Mouse (Mus musculus): ENCODE results near the gene Ppm1b. TPM values are rescaled to one million over a fixed set of nuclear protein-coding genes. Genes with fewer than 3 reads are reported as not detected.
A peak's percentile ranks its signal among the peaks of the same experiment; 100 is the strongest.

Ppm1b gene
- polyA plus RNA-seq, 1 experiment from 2014 or later: 73.7 TPM

DNA sequence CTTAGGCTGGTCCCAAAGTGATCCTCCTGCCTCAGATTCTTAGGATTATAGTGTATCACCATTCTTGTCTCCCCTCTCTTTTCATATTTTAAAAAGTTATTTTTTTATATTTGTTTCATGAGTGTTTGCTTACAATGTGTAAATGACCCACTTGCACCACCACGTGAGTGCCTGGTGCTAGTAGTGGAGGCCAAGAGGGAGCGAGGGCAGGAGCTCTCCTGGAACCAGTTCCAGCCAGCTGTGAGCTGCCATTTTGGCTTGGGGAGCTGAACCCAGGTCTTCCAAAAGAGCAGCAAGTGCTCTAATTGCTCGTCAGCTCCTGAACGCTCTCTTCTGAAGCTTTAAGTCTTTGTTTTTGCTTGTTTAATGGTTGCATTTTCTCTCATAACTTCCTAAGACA, 3.6 kb downstream of the Ppm1b start:
- Histone ChIP-seq H3K36me3 (ENCODE audit: control insufficient read depth, insufficient read depth, low read length) (no peaks in the 10 kb centered on the region), H3K27ac (replicated peaks; ENCODE audit: low read depth, low read length) (no peak overlapping the region), H3K27me3 (replicated peaks; ENCODE audit: control insufficient read depth, insufficient read depth, low read length) (no peaks in the 10 kb centered on the region), H3K4me1 (ENCODE audit: control insufficient read depth, insufficient read depth, low read length) (peaks cover 15% of the 10 kb centered on the region), H3K9ac (ENCODE audit: low read depth, low read length) (no peak overlapping the region), H3K4me3 (ENCODE audit: low read depth, low read length) (no peak overlapping the region), H3K9me3 (ENCODE audit: control insufficient read depth, low read length) (no peaks in the 10 kb centered on the region), H3K4me2 (ENCODE audit: low read depth, low read length) (peak overlapping the region; percentile 68)
- ATAC-seq (ENCODE audit: low read depth) (no peak), DNase-seq (ENCODE audit: low spot score) (no peak)
- WGBS: 67% methylated on average over 4 of the region's 4 CpGs

GRCm38 (mm10) chr17:84962046-84962445, 5.5 kb downstream of the Ppm1b start:
- Histone ChIP-seq H3K36me3 (ENCODE audit: control insufficient read depth, insufficient read depth, low read length) (no peaks in the 10 kb centered on the region), H3K27ac (replicated peaks; ENCODE audit: low read depth, low read length) (no peak overlapping the region), H3K4me2 (ENCODE audit: low read depth, low read length) (no peak overlapping the region), H3K27me3 (replicated peaks; ENCODE audit: control insufficient read depth, insufficient read depth, low read length) (no peaks in the 10 kb centered on the region), H3K9me3 (ENCODE audit: control insufficient read depth, low read length) (0 out of 2 replicates have a peak, but pooled peaks cover 3% of the 10 kb centered on the region), H3K4me3 (ENCODE audit: low read depth, low read length) (no peak overlapping the region), H3K9ac (ENCODE audit: low read depth, low read length) (no peak overlapping the region), H3K4me1 (ENCODE audit: control insufficient read depth, insufficient read depth, low read length) (peaks cover 15% of the 10 kb centered on the region)
- DNase-seq (ENCODE audit: low spot score) (no peak), ATAC-seq (ENCODE audit: low read depth) (no peak)
- 86% methylated on average over 4 of the region's 4 CpGs for WGBS

- Histone ChIP-seq H3K36me3 (ENCODE audit: control insufficient read depth, insufficient read depth, low read length) (no peaks in the 10 kb centered on the region), H3K4me1 (ENCODE audit: control insufficient read depth, insufficient read depth, low read length) (peaks cover 15% of the 10 kb centered on the region), H3K4me2 (ENCODE audit: low read depth, low read length) (no peak overlapping the region), H3K4me3 (ENCODE audit: low read depth, low read length) (no peak overlapping the region), H3K9me3 (ENCODE audit: control insufficient read depth, low read length) (0 out of 2 replicates have a peak, but pooled peaks cover 3% of the 10 kb centered on the region), H3K27ac (replicated peaks; ENCODE audit: low read depth, low read length) (no peak overlapping the region), H3K9ac (ENCODE audit: low read depth, low read length) (no peak overlapping the region), H3K27me3 (replicated peaks; ENCODE audit: control insufficient read depth, insufficient read depth, low read length) (no peaks in the 10 kb centered on the region)
- 83% methylated on average over 6 of the region's 6 CpGs for WGBS
- DNase-seq (ENCODE audit: low spot score): no peak
- ATAC-seq (ENCODE audit: low read depth): no peak
Measured at GRCm38 (mm10) chr17:84963651-84964050, 7.1 kb downstream of the Ppm1b start.

- H3K4me3 ChIP-seq (ENCODE audit: low read depth, low read length): no peak overlapping the region
Measured at GRCm38 (mm10) chr17:84966231-84966630, 9.7 kb downstream of the Ppm1b start.

DNA sequence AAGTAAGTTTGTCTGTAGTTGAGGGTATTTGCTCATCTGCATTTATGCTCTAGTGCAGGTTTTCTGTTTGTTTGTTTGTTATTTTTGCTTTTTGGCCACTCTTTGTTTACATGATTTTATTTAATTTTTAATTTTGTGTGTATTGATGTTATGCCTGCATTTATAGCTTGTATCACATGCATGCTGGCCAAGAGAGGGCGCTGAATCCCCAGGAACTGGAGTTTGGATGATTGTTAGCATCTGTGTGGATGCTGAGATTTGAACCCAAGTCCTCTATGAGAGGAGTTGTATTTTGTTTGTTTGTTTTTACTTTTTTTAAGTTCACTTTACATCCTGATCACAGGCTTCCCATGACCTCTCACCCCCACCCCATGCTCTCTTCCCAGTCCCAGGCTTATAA, 10.5 kb downstream of the Ppm1b start:
- Histone ChIP-seq H3K27me3 (replicated peaks; ENCODE audit: control insufficient read depth, insufficient read depth, low read length) (no peaks in the 10 kb centered on the region), H3K4me2 (ENCODE audit: low read depth, low read length) (no peak overlapping the region), H3K4me1 (ENCODE audit: control insufficient read depth, insufficient read depth, low read length) (no peaks in the 10 kb centered on the region), H3K36me3 (ENCODE audit: control insufficient read depth, insufficient read depth, low read length) (no peaks in the 10 kb centered on the region), H3K27ac (replicated peaks; ENCODE audit: low read depth, low read length) (no peak overlapping the region), H3K9ac (ENCODE audit: low read depth, low read length) (no peak overlapping the region), H3K4me3 (ENCODE audit: low read depth, low read length) (no peak overlapping the region), H3K9me3 (ENCODE audit: control insufficient read depth, low read length) (0 out of 2 replicates have a peak, but pooled peaks cover 3% of the 10 kb centered on the region)
- no peak for ATAC-seq (ENCODE audit: low read depth)
- WGBS: 63% methylated on average over 1 of the region's 1 CpGs
- DNase-seq (ENCODE audit: low spot score): no peak

More at GRCm38 (mm10) chr17:84966231-84966630, 9.7 kb downstream of the Ppm1b start:
- Histone ChIP-seq H3K9me3 (ENCODE audit: control insufficient read depth, low read length) (0 out of 2 replicates have a peak, but pooled peaks cover 3% of the 10 kb centered on the region), H3K27ac (replicated peaks; ENCODE audit: low read depth, low read length) (no peak overlapping the region), H3K36me3 (ENCODE audit: control insufficient read depth, insufficient read depth, low read length) (no peaks in the 10 kb centered on the region), H3K9ac (ENCODE audit: low read depth, low read length) (no peak overlapping the region), H3K4me2 (ENCODE audit: low read depth, low read length) (no peak overlapping the region), H3K4me1 (ENCODE audit: control insufficient read depth, insufficient read depth, low read length) (no peaks in the 10 kb centered on the region), H3K27me3 (replicated peaks; ENCODE audit: control insufficient read depth, insufficient read depth, low read length) (no peaks in the 10 kb centered on the region)
- 92% methylated on average over 1 of the region's 1 CpGs for WGBS
- ATAC-seq (ENCODE audit: low read depth): no peak
- DNase-seq (ENCODE audit: low spot score): no peak

DNA sequence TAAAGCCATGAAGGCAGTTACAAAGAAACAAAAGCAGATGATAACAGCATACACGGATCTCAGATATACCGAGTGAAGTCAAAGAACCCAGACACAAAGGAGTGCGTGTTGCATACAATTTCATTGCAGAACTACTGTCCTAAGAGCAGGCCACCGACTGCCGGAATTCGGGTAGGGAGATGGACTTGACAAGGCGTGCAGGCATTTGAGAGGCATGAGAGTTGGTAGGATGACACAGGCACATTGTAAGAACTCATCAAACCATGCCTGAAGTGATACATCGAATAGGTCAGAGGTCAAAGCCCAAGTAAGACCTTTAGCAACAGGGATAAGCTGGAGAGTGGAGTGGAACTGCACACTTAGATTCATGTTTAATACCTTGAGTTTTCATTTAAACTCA, 13.4 kb downstream of the Ppm1b start:
- Histone ChIP-seq H3K4me2 (ENCODE audit: low read depth, low read length) (no peak overlapping the region), H3K4me1 (ENCODE audit: control insufficient read depth, insufficient read depth, low read length) (no peaks in the 10 kb centered on the region), H3K9me3 (ENCODE audit: control insufficient read depth, low read length) (0 out of 2 replicates have a peak, but pooled peaks cover 3% of the 10 kb centered on the region), H3K36me3 (ENCODE audit: control insufficient read depth, insufficient read depth, low read length) (no peaks in the 10 kb centered on the region), H3K27ac (replicated peaks; ENCODE audit: low read depth, low read length) (no peak overlapping the region), H3K27me3 (replicated peaks; ENCODE audit: control insufficient read depth, insufficient read depth, low read length) (no peaks in the 10 kb centered on the region), H3K9ac (ENCODE audit: low read depth, low read length) (no peak overlapping the region), H3K4me3 (ENCODE audit: low read depth, low read length) (no peak overlapping the region)
- no peak for ATAC-seq (ENCODE audit: low read depth)
- DNase-seq (ENCODE audit: low spot score): no peak
- 77% methylated on average over 8 of the region's 8 CpGs for WGBS

DNA sequence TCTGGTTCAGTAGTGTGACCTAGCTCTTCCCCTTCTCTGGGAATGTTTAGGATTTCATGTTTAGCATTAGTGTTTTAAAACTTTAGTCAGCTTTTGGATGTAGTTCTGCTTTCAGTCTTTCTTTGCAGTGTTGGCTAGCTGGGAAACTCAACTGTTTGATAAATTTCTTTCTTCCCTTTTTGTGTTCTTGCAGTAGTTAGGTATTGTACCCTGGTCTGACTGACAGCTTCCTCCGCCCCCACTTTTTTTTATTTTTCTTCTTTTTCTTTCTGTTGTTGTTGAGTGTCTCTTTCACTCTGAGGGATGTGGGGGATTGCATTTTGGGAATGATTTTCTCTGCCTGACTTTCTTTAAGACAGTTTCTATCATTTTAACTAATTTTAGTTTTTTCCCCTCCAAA, 25.2 kb downstream of the Ppm1b start:
- DNase-seq (ENCODE audit: low spot score) (no peak), ATAC-seq (ENCODE audit: low read depth) (no peak)
- H3K9ac ChIP-seq (ENCODE audit: low read depth, low read length): no peak overlapping the region
- no peak overlapping the region for H3K4me2 ChIP-seq (ENCODE audit: low read depth, low read length)
- no peak overlapping the region for H3K4me3 ChIP-seq (ENCODE audit: low read depth, low read length)
- H3K36me3 ChIP-seq (ENCODE audit: control insufficient read depth, insufficient read depth, low read length): 0 out of 2 replicates have a peak, but pooled peaks cover 4% of the 10 kb centered on the region
- H3K4me1 ChIP-seq (ENCODE audit: control insufficient read depth, insufficient read depth, low read length): peaks cover 11% of the 10 kb centered on the region
- H3K27ac ChIP-seq (replicated peaks; ENCODE audit: low read depth, low read length): no peak overlapping the region
- WGBS: 94% methylated on average over 1 of the region's 1 CpGs
- no peaks in the 10 kb centered on the region for H3K27me3 ChIP-seq (replicated peaks; ENCODE audit: control insufficient read depth, insufficient read depth, low read length)
- H3K9me3 ChIP-seq (ENCODE audit: control insufficient read depth, low read length): peaks cover 7% of the 10 kb centered on the region

DNA sequence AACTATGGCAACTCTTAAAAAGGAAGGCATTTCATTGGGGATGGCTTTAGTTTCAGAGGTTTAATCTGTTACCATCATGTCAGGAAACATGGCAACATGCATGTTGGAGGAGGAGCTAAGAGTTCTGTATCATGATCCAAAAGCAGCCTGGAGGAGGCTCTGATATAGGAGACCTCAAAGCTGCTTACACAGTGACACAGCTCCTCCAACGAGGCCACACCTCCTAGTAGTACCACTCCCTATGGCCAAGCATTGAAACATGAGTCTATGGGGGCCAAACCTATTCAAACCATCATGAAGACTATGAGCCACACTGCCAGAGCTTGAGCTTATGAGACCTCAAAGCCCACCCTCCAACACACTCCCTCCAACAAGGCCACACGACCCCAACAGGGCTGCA, 26.2 kb downstream of the Ppm1b start:
- Histone ChIP-seq H3K4me2 (ENCODE audit: low read depth, low read length) (no peak overlapping the region), H3K27ac (replicated peaks; ENCODE audit: low read depth, low read length) (no peak overlapping the region), H3K36me3 (ENCODE audit: control insufficient read depth, insufficient read depth, low read length) (0 out of 2 replicates have a peak, but pooled peaks cover 4% of the 10 kb centered on the region), H3K9me3 (ENCODE audit: control insufficient read depth, low read length) (peaks cover 7% of the 10 kb centered on the region; the same call in 1 of the 2 replicates), H3K27me3 (replicated peaks; ENCODE audit: control insufficient read depth, insufficient read depth, low read length) (no peaks in the 10 kb centered on the region), H3K4me3 (ENCODE audit: low read depth, low read length) (no peak overlapping the region), H3K4me1 (ENCODE audit: control insufficient read depth, insufficient read depth, low read length) (peaks cover 11% of the 10 kb centered on the region), H3K9ac (ENCODE audit: low read depth, low read length) (no peak overlapping the region)
- ATAC-seq (ENCODE audit: low read depth) (no peak), DNase-seq (ENCODE audit: low spot score) (no peak)
- 85% methylated on average over 2 of the region's 2 CpGs for WGBS

DNA sequence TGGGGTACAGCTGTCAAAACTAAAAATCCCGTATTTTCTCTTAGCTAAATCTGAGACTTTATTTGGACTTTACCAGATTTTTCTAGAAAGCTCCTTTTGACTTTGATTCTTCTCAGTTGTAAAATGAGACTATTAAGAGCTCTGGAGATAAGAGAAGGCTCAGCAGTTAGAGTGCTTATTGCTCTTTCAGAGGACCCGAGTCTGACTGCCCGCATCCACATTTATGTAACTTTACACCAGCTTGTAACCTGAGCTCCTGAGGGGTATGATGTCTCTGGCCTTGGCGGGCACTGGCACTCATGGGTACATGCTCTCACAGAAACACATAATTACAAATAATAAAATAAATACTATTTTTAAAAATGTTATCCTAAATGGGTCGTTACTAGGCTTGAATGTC, 29.8 kb downstream of the Ppm1b start:
- 30% methylated on average over 5 of the region's 5 CpGs for WGBS
- peak; percentile 39 for DNase-seq (ENCODE audit: low spot score)

More for the DNA sequence above, 29.8 kb downstream of the Ppm1b start:
- H3K9ac ChIP-seq (ENCODE audit: low read depth, low read length): no peak overlapping the region
- H3K4me2 ChIP-seq (ENCODE audit: low read depth, low read length): no peak overlapping the region
- H3K27me3 ChIP-seq (replicated peaks; ENCODE audit: control insufficient read depth, insufficient read depth, low read length): no peaks in the 10 kb centered on the region
- peaks cover 11% of the 10 kb centered on the region for H3K4me1 ChIP-seq (ENCODE audit: control insufficient read depth, insufficient read depth, low read length)
- no peak for ATAC-seq (ENCODE audit: low read depth)
- no peak overlapping the region for H3K27ac ChIP-seq (replicated peaks; ENCODE audit: low read depth, low read length)
- 0 out of 2 replicates have a peak, but pooled peaks cover 4% of the 10 kb centered on the region for H3K36me3 ChIP-seq (ENCODE audit: control insufficient read depth, insufficient read depth, low read length)
- H3K4me3 ChIP-seq (ENCODE audit: low read depth, low read length): no peak overlapping the region
- H3K9me3 ChIP-seq (ENCODE audit: control insufficient read depth, low read length): no peaks in the 10 kb centered on the region

Data from embryonic facial prominence, embryonic 14.5 days (tissue).